Mouse (Mus musculus) liver, postnatal 0 days (tissue): Measurements from ENCODE around the gene Nccrp1. TPM values are rescaled to one million over a fixed set of nuclear protein-coding genes. Genes with fewer than 3 reads are reported as not detected.

Experiments used
- ATAC-seq: fragments of 200-750 bp; cut with Nextera tagmentation; 2 replicates; pipeline ENCODE4 v1.8.0; 2017; ENCODE audit warnings: mild to moderate bottlenecking, moderate library complexity
- DNase-seq: peaks from one replicate; pipeline ENCODE4 v3.0.0-alpha.2; 2016
- H3K27ac ChIP-seq: fragments of 300-500 bp; sonication (generic); 2 replicates; pipeline ENCODE4 v1.5.1; 2014; ENCODE audit warnings: antibody characterized with exemption, moderate library complexity, mild to moderate bottlenecking, low read depth
- H3K27me3 ChIP-seq: fragments of 300-500 bp; sonication (generic); 2 replicates; pipeline ENCODE4 v1.6.1; 2014; ENCODE audit warnings: low read length, control low read depth, mixed read lengths; ENCODE audit not compliant: insufficient read depth
- H3K36me3 ChIP-seq: fragments of 300-500 bp; sonication (generic); replicated peaks from 2 replicates; pipeline ENCODE4 v1.6.1; 2014; ENCODE audit warnings: mild to moderate bottlenecking, control low read depth, low read length, moderate library complexity, mixed read lengths; ENCODE audit not compliant: insufficient read depth
- H3K4me1 ChIP-seq: fragments of 300-500 bp; sonication (generic); 2 replicates; pipeline ENCODE4 v1.6.1; 2014; ENCODE audit warnings: antibody characterized with exemption, mild to moderate bottlenecking, control low read depth; ENCODE audit not compliant: insufficient read depth
- H3K4me2 ChIP-seq: fragments of 300-500 bp; sonication (generic); 2 replicates; pipeline ENCODE4 v1.6.1; 2014; ENCODE audit warnings: low read depth, mild to moderate bottlenecking, low read length, moderate library complexity, mixed read lengths
- H3K4me3 ChIP-seq: fragments of 300-500 bp; sonication (generic); 2 replicates; pipeline ENCODE4 v1.5.1; 2014; ENCODE audit warnings: low read depth, low read length
- H3K9ac ChIP-seq: fragments of 300-500 bp; sonication (generic); replicated peaks from 2 replicates; pipeline ENCODE4 v1.6.1; 2014; ENCODE audit warnings: mild to moderate bottlenecking, moderate library complexity
- H3K9me3 ChIP-seq: fragments of 300-500 bp; sonication (generic); 2 replicates; pipeline ENCODE4 v1.6.1; 2016; ENCODE audit warnings: mild to moderate bottlenecking, control low read depth, low read length, mixed read lengths
- CTCF ChIP-seq: sonication (generic); IDR thresholded peaks from 2 replicates; pipeline ENCODE4 v1.5.1; 2016; ENCODE audit warnings: antibody characterized with exemption, low read depth
- EP300 ChIP-seq: IDR thresholded peaks from 2 replicates; pipeline ENCODE4 v1.6.1; 2016; ENCODE audit warnings: antibody characterized with exemption, low read depth, mild to moderate bottlenecking
- WGBS: fragments of 180-500 bp; shearing (Covaris S2); extraction: QIAGEN DNeasy Blood & Tissue Kit; methylation state at CpG from one replicate; pipeline ENCODE4 v1.1.7; 2014; ENCODE audit not compliant: insufficient replicate concordance; 5-methylcytosine and 5-hydroxymethylcytosine counted together
- polyA plus RNA-seq: library from polyadenylated mRNA; unstranded; fragments of >200 nt; fragmentation: Nextera tagmentation; extraction: Ambion mirVana; gene quantifications from 2 replicates; pipeline ENCODE4 v1.2.1, GENCODE M21; 2015

The Nccrp1 gene
- polyA plus RNA-seq, 1 experiment from 2014 or later: not detected

DNA sequence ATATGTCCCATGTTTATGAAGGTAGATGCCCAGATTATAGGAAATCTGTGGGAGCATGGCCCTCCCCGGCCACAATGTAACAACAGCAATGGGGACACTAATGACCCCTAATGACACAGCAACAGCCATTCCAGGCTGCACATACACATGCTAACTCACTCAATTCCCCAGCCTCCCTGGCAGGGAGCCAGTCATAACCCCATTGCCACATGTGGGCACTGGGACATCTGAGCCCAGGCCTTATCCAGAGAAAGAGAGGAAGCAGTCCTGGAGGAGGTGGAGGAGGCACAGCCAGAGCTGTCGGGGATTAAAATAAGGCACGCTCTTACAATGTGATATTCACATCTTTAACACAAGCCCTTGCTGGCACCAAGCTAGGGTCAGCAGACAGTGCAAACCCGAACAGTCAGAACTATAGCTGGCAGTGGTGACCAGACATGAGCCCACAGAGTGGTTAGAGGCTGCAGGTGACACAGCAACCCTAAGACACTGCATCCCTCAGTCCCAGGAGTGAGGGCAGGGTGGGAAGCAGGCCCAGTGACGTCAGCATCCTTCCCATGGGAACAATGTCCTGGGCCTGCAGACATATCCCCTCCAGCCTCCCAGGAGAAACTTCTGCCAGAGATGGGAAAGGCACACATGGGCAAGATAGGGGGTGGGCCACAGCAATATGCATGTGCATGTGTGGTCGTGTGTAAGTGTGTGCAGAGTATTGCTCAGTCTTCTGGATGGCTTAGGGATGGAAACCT, 39.8 kb upstream of the Nccrp1 start:
- H3K27ac ChIP-seq: no peak overlapping the region
- no peaks in the 10 kb centered on the region for H3K27me3 ChIP-seq
- no peak overlapping the region for H3K4me2 ChIP-seq
- ATAC-seq (no peak), DNase-seq (peak; percentile 57)
- H3K4me3 ChIP-seq: no peak overlapping the region
- H3K36me3 ChIP-seq: peaks cover 3% of the 10 kb centered on the region; the same call in 1 of the 2 replicates
- H3K9ac ChIP-seq: no peak overlapping the region
- TF ChIP-seq EP300 (no peak), CTCF (no peak)
- H3K9me3 ChIP-seq: no peaks in the 10 kb centered on the region
- 71% methylated on average over 6 of the region's 6 CpGs for WGBS
- peaks cover 69% of the 10 kb centered on the region for H3K4me1 ChIP-seq

DNA sequence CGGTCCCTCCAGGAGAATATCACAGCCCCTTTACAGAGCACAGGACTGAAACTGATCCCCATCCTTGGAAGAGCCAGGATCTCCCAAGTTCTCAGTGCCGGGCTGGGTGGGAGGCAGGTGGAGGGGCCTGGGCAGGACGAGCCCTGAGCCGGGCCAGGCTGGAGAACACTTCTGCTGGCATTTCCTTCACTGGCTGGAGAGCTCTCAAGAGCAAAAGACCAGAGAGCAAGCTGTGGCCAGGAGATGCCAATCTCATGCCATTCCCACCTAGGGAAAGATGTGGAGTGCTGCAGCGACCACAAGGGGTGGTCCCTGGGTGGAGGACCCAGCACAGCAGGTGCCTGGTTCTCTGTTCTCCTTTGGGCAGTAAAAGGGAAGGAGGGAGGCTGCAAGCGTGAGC, 37.9 kb upstream of the Nccrp1 start:
- no peak overlapping the region for H3K4me3 ChIP-seq
- H3K4me2 ChIP-seq: peak overlapping the region; percentile 4; the same call in 1 of the 2 replicates
- H3K4me1 ChIP-seq: peaks cover 68% of the 10 kb centered on the region
- ATAC-seq (no peak), DNase-seq (no peak)
- no peak for TF ChIP-seq EP300
- no peak for TF ChIP-seq CTCF
- H3K36me3 ChIP-seq: peaks cover 3% of the 10 kb centered on the region; the same call in 1 of the 2 replicates
- WGBS: 71% methylated on average over 6 of the region's 6 CpGs
- peak overlapping the region; percentile 56; the same call in 1 of the 2 replicates for H3K27ac ChIP-seq
- no peak overlapping the region for H3K9ac ChIP-seq
- H3K27me3 ChIP-seq: no peaks in the 10 kb centered on the region
- H3K9me3 ChIP-seq: no peaks in the 10 kb centered on the region

DNA sequence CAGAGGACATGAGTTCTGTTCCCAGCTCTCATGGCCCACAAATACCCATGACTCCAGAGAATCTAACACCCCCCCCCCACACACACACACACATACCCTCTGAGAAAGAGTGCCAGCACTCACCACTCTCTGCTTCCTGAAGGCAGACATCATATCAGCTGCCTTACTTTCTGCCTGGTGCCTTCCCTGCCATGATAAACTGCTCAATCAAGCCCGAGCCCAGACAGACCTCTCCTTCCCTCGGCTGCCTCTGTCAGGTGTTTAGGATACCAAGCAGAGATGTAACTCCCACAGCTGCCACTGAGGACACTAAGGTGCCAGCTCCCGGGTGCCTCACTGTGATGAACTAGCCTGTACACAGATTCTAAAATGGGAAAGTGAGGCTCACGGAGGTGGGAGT, 37.4 kb upstream of the Nccrp1 start:
- TF ChIP-seq CTCF (no peak), EP300 (peak; percentile 34)
- ATAC-seq (peak; percentile 26), DNase-seq (no peak)
- no peaks in the 10 kb centered on the region for H3K27me3 ChIP-seq
- no peaks in the 10 kb centered on the region for H3K9me3 ChIP-seq
- no peak overlapping the region for H3K4me3 ChIP-seq
- H3K4me2 ChIP-seq: peak overlapping the region; percentile 4; the same call in 1 of the 2 replicates
- peaks cover 3% of the 10 kb centered on the region; the same call in 1 of the 2 replicates for H3K36me3 ChIP-seq
- WGBS: 39% methylated on average over 4 of the region's 4 CpGs
- no peak overlapping the region for H3K9ac ChIP-seq
- H3K4me1 ChIP-seq: peaks cover 73% of the 10 kb centered on the region
- peak overlapping the region; percentile 56; the same call in 1 of the 2 replicates for H3K27ac ChIP-seq

- Histone ChIP-seq H3K4me2 (peak overlapping the region; percentile 47), H3K9ac (no peak overlapping the region)
Measured at GRCm38 (mm10) chr7:28583570-28584344, 36.7 kb upstream of the Nccrp1 start.

DNA sequence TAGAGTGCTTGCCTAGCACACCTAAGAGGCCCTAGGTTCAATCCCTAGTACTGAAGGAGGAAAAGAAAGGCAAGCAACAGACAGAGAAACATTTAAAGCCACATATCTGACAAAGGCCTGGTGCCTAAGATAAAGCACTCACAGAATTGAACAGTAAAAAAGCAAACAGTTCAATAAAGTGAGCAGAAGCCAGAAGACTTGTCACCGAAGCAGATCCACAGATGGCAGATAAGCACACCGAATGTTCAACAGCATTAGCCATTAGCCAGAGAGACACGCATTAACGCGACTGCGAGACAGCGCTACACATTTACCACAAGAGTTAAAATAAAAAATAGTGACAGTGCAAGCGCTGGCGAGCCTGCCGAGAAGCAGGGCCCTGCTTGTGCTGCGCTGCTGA, 35.8 kb upstream of the Nccrp1 start:
- ATAC-seq (no peak), DNase-seq (no peak)
- no peaks in the 10 kb centered on the region for H3K9me3 ChIP-seq
- TF ChIP-seq CTCF (no peak), EP300 (peak; percentile 44; the same call in 1 of the 2 replicates)
- H3K9ac ChIP-seq: peak overlapping the region; percentile 30; the same call in 1 of the 2 replicates
- H3K27ac ChIP-seq: peak overlapping the region; percentile 56
- H3K36me3 ChIP-seq: peaks cover 3% of the 10 kb centered on the region; the same call in 1 of the 2 replicates
- 34% methylated on average over 11 of the region's 11 CpGs for WGBS
- peaks cover 84% of the 10 kb centered on the region for H3K4me1 ChIP-seq
- H3K27me3 ChIP-seq: no peaks in the 10 kb centered on the region
- peak overlapping the region; percentile 47 for H3K4me2 ChIP-seq
- H3K4me3 ChIP-seq: no peak overlapping the region

More at GRCm38 (mm10) chr7:28583570-28584344, 36.7 kb upstream of the Nccrp1 start:
- Histone ChIP-seq H3K27ac (peak overlapping the region; percentile 56; the same call in 1 of the 2 replicates), H3K36me3 (peaks cover 3% of the 10 kb centered on the region; the same call in 1 of the 2 replicates), H3K27me3 (no peaks in the 10 kb centered on the region), H3K4me3 (no peak overlapping the region), H3K4me1 (peaks cover 76% of the 10 kb centered on the region), H3K9me3 (no peaks in the 10 kb centered on the region)
- WGBS: 50% methylated on average over 8 of the region's 8 CpGs
- DNase-seq (no peak), ATAC-seq (no peak)
- no peak for TF ChIP-seq CTCF
- TF ChIP-seq EP300: no peak

GRCm38 (mm10) chr7:28581721-28582120, 34.7 kb upstream of the Nccrp1 start:
- Histone ChIP-seq H3K27me3 (no peaks in the 10 kb centered on the region), H3K9me3 (no peaks in the 10 kb centered on the region), H3K27ac (peak overlapping the region; percentile 56), H3K9ac (no peak overlapping the region), H3K4me3 (no peak overlapping the region), H3K4me1 (peaks cover 84% of the 10 kb centered on the region), H3K4me2 (peak overlapping the region; percentile 47), H3K36me3 (peaks cover 3% of the 10 kb centered on the region; the same call in 1 of the 2 replicates)
- ATAC-seq: peak; percentile 81
- WGBS: 52% methylated on average over 4 of the region's 4 CpGs
- TF ChIP-seq EP300: peak; percentile 77
- no peak for TF ChIP-seq CTCF
- peak; percentile 49 for DNase-seq
